Mouse (Mus musculus): ENCODE results near the gene Stx11. TPM values are rescaled to one million over a fixed set of nuclear protein-coding genes. Genes with fewer than 3 reads are reported as not detected.

Stx11 gene
- total and polyA plus RNA-seq, 3 experiments, result 1.9 to 2.9 TPM; not detected in 1

DNA sequence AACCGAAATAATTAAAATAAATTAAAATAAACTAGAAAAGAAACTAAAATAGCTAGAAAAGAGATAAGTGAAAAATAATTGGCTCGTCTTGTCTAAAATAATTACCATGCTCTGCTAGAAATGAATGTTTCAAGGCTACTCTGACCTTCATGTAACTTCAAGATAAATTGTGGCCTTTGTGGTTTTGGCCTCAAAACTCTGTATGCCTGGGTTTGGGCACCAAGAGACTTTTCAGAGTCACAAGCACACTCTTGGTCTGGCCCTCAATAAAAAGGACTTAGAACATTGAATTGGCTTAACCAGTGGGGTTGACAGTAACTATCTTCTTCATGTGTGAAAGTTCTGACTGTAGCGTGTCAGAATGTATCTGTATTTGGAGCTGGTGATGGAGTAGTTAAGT, 16.5 kb downstream of the Stx11 start:
- peaks cover 0 to 2% of the 10 kb centered on the region in 2 experiments; a peak in 1 of 4 replicates for H3K4me1 ChIP-seq (ENCODE audit: control insufficient read depth in 1 of 2, insufficient read depth in 2 of 2, low read length in 2 of 2)
- no peaks in the 10 kb centered on the region for H3K9me3 ChIP-seq (replicated peaks; ENCODE audit: insufficient read depth, low read length)
- no peak for DNase-seq (ENCODE audit: low read depth, low spot score)
- no peaks in the 10 kb centered on the region for H3K27me3 ChIP-seq (ENCODE audit: control insufficient read depth in 1 of 2, insufficient read depth in 2 of 2, low read length in 2 of 2)
- no peaks in the 10 kb centered on the region for H3K79me2 ChIP-seq (ENCODE audit: control insufficient read depth, insufficient read depth, low read length, poor library complexity)
- TF ChIP-seq GATA1 (IDR thresholded peaks at IDR 0.05; ENCODE audit: low read depth, low read length) (no peak), ZC3H11A (IDR thresholded peaks at IDR 0.05; ENCODE audit: low read depth, low read length) (no peak), ZNF384 (IDR thresholded peaks at IDR 0.05; ENCODE audit: low read depth, low read length) (no peak), POLR2AphosphoS5 (IDR thresholded peaks at IDR 0.05; ENCODE audit: borderline replicate concordance, low read depth, low read length) (no peak), MAX (IDR thresholded peaks at IDR 0.05; ENCODE audit: low read length) (no peak), MYC (IDR thresholded peaks at IDR 0.05; ENCODE audit: low read depth, low read length) (no peak), ELF1 (IDR thresholded peaks at IDR 0.05; ENCODE audit: low read depth, low read length) (no peak), POLR2A (IDR thresholded peaks at IDR 0.05; ENCODE audit: control insufficient read depth in 1 of 2, insufficient read depth in 1 of 2, low read depth in 1 of 2, low read length in 2 of 2, poor library complexity in 1 of 2) (no peak), RAD21 (IDR thresholded peaks at IDR 0.05; ENCODE audit: low read depth, low read length) (no peak), RCOR1 (IDR thresholded peaks at IDR 0.05; ENCODE audit: low read depth, low read length) (no peak), ZMIZ1 (IDR thresholded peaks at IDR 0.05; ENCODE audit: low read depth, low read length) (no peak), SIN3A (IDR thresholded peaks at IDR 0.05; ENCODE audit: low read length) (no peak), GABPA (IDR thresholded peaks at IDR 0.05; ENCODE audit: low read depth, low read length) (no peak), EP300 (IDR thresholded peaks at IDR 0.05; ENCODE audit: low read depth in 1 of 2, low read length in 2 of 2) (no peak), TBP (IDR thresholded peaks at IDR 0.05; ENCODE audit: low read depth, low read length) (no peak), MAZ (IDR thresholded peaks at IDR 0.05; ENCODE audit: low read depth, low read length) (no peak), KAT2A (conservative IDR thresholded peaks at IDR 0.05; ENCODE audit: low read depth, low read length) (no peak)
- H3K4me3 ChIP-seq (ENCODE audit: control insufficient read depth in 1 of 2, insufficient read depth in 1 of 2, low read depth in 2 of 2, low read length in 2 of 2), result no peak overlapping the region
- no peak overlapping the region for H3K27ac ChIP-seq (ENCODE audit: control insufficient read depth, low read depth, low read length)
- H3K36me3 ChIP-seq (ENCODE audit: control insufficient read depth in 1 of 2, insufficient read depth in 2 of 2, low read length in 2 of 2), result peaks cover 0 to 7% of the 10 kb centered on the region in 2 experiments; a peak in 2 of 4 replicates
- H3K9ac ChIP-seq (ENCODE audit: control insufficient read depth, low read depth, low read length, poor library complexity, severe bottlenecking), result no peak overlapping the region

DNA sequence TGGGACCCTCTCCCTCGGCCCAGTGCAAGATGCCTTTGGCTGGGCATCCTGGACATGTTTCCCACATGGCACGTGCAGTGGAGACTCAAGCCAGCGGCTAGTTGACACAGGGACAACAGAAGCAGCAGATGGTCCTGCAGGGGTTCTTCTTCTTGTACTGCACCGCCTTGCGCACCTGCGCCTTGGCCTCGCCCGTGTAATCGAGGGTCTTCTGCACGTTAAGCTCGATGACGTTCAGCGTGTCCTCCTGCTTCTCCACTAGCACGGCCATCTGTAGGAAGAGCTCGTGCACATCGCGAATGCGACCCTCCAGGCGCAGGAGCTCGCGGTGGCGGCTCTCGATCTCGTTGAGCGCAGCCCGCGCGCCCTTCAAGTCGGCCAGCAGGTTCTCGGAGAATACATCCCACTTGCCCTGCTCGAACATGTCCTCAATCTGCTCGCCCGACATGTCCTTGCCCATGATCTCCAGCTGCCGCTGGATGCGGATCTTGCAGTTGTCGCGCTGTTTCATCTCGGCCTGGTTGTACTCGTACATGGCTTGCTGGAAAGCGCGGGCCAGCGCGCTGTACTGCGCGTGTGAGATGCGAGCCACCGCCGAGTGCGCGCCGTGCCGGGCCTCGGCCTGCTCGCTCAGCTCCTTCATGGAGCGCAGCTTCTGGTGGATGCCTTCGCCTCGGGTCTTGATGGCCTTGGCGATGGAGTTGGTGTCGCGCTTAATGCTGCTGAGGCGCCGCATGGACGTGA, 22.9 kb downstream of the Stx11 start:
- H3K9me3 ChIP-seq (replicated peaks; ENCODE audit: insufficient read depth, low read length), result no peaks in the 10 kb centered on the region
- no peak overlapping the region for H3K9ac ChIP-seq (ENCODE audit: control insufficient read depth, low read depth, low read length, poor library complexity, severe bottlenecking)
- no peak for TF ChIP-seq KAT2A (conservative IDR thresholded peaks at IDR 0.05; ENCODE audit: low read depth, low read length)
- no peak for TF ChIP-seq MYB (IDR thresholded peaks at IDR 0.05; ENCODE audit: low read depth, low read length)
- TF ChIP-seq POLR2AphosphoS5 (IDR thresholded peaks at IDR 0.05; ENCODE audit: borderline replicate concordance, low read depth, low read length), result no peak
- TF ChIP-seq POLR2A (IDR thresholded peaks at IDR 0.05; ENCODE audit: control insufficient read depth in 1 of 2, insufficient read depth in 1 of 2, low read depth in 1 of 2, low read length in 2 of 2, poor library complexity in 1 of 2), result no peak
- TF ChIP-seq MAX (IDR thresholded peaks at IDR 0.05; ENCODE audit: low read length), result no peak
- no peak for TF ChIP-seq GABPA (IDR thresholded peaks at IDR 0.05; ENCODE audit: low read depth, low read length)
- no peak for TF ChIP-seq E2F4 (IDR thresholded peaks at IDR 0.05; ENCODE audit: borderline replicate concordance, low read depth, low read length)
- no peak for TF ChIP-seq MEF2A (IDR thresholded peaks at IDR 0.05; ENCODE audit: extremely low read depth, insufficient replicate concordance, low read depth, low read length, poor library complexity, severe bottlenecking)
- TF ChIP-seq UBTF (IDR thresholded peaks at IDR 0.05; ENCODE audit: borderline replicate concordance, insufficient read depth, low read depth, low read length), result no peak
- TF ChIP-seq ZMIZ1 (IDR thresholded peaks at IDR 0.05; ENCODE audit: low read depth, low read length), result no peak
- no peak for TF ChIP-seq ELF1 (IDR thresholded peaks at IDR 0.05; ENCODE audit: low read depth, low read length)
- no peak overlapping the region for H3K4me3 ChIP-seq (ENCODE audit: control insufficient read depth in 1 of 2, insufficient read depth in 1 of 2, low read depth in 2 of 2, low read length in 2 of 2)
- DNase-seq (ENCODE audit: low read depth, low spot score), result no peak
- no peaks in the 10 kb centered on the region for H3K79me2 ChIP-seq (ENCODE audit: control insufficient read depth, insufficient read depth, low read length, poor library complexity)
- no peak overlapping the region for H3K27ac ChIP-seq (ENCODE audit: control insufficient read depth, low read depth, low read length)
- no peaks in the 10 kb centered on the region for H3K27me3 ChIP-seq (ENCODE audit: control insufficient read depth in 1 of 2, insufficient read depth in 2 of 2, low read length in 2 of 2)
- H3K36me3 ChIP-seq (ENCODE audit: control insufficient read depth in 1 of 2, insufficient read depth in 2 of 2, low read length in 2 of 2), result no peaks in the 10 kb centered on the region; a peak in 1 of 4 replicates
- peaks cover 0 to 1% of the 10 kb centered on the region in 2 experiments; a peak in 2 of 4 replicates for H3K4me1 ChIP-seq (ENCODE audit: control insufficient read depth in 1 of 2, insufficient read depth in 2 of 2, low read length in 2 of 2)

All from MEL (cell line).